26 mouse cellular contexts compared by ENCODE assay signal in genomic region chr5:67279407-67279806, GRCm38 (mm10). TPM values are rescaled to one million over a fixed set of nuclear protein-coding genes. Genes with fewer than 3 reads are reported as not detected.
A peak's percentile ranks its signal among the peaks of the same experiment; 100 is the strongest.
DNase-seq lines count a peak whose midpoint lies in the region; ATAC-seq lines count a peak whose summit lies in the region.
"Had no signal": no experiment of that assay in that cellular context is flagged by ENCODE, and none has a peak within 500 bp of the region (broad histone marks: within the 10 kb centered on the region; RNA-seq: fewer than 3 reads in every experiment).

No protein-coding gene starts in this region.

- no peaks in the 10 kb centered on the region for H3K9me3 ChIP-seq in intestine, embryonic 16.5 days (ENCODE audit: control insufficient read depth, low read length)
- H3K9me3 ChIP-seq in intestine, embryonic 15.5 days = no peaks in the 10 kb centered on the region
- H3K9me3 ChIP-seq in liver, embryonic 13.5 days (replicated peaks) = no peaks in the 10 kb centered on the region
- H3K9me3 ChIP-seq: embryonic facial prominence, embryonic 15.5 days; forebrain, embryonic 10.5 days; heart, embryonic 15.5 days; hindbrain, embryonic 13.5 days; limb, embryonic 13.5 days; megakaryocyte, embryonic 14.5 days; neural tube, embryonic 13.5 days had no signal

- H3K27ac ChIP-seq in intestine, embryonic 16.5 days (ENCODE audit: low read length) = no peak overlapping the region
- no peak overlapping the region for H3K27ac ChIP-seq in intestine, embryonic 15.5 days
- H3K27ac ChIP-seq in liver, embryonic 13.5 days = peak overlapping the region; percentile 94
- H3K27ac ChIP-seq: embryonic facial prominence, embryonic 15.5 days; forebrain, embryonic 10.5 days; heart, embryonic 15.5 days; hindbrain, embryonic 13.5 days; layer of hippocampus, adult 2 months; limb, embryonic 13.5 days; neural tube, embryonic 13.5 days had no signal

- H3K9ac ChIP-seq in intestine, embryonic 16.5 days (ENCODE audit: low read depth, low read length) = no peak overlapping the region
- H3K9ac ChIP-seq in intestine, embryonic 15.5 days = no peak overlapping the region
- H3K9ac ChIP-seq in liver, embryonic 13.5 days = no peak overlapping the region
- H3K9ac ChIP-seq: embryonic facial prominence, embryonic 15.5 days; heart, embryonic 15.5 days; hindbrain, embryonic 13.5 days; limb, embryonic 13.5 days; lung, embryonic 14.5 days; neural tube, embryonic 13.5 days had no signal

- H3K36me3 ChIP-seq in intestine, embryonic 16.5 days (ENCODE audit: control insufficient read depth, insufficient read depth, low read length) = peaks cover 11% of the 10 kb centered on the region; the same call in 1 of the 2 replicates
- peaks cover 10% of the 10 kb centered on the region; the same call in 1 of the 2 replicates for H3K36me3 ChIP-seq in intestine, embryonic 15.5 days
- H3K36me3 ChIP-seq in liver, embryonic 13.5 days = peaks cover 44% of the 10 kb centered on the region

- whole genome bisulfite sequencing in intestine, embryonic 16.5 days = 91% methylated on average over 9 of the region's 9 CpGs
- 94% methylated on average over 9 of the region's 9 CpGs for WGBS in intestine, embryonic 15.5 days
- 87% methylated on average over 9 of the region's 9 CpGs for WGBS in liver, embryonic 13.5 days (ENCODE audit: insufficient replicate concordance)

- no peak overlapping the region for H3K4me2 ChIP-seq in intestine, embryonic 16.5 days (ENCODE audit: low read depth, low read length)
- no peak overlapping the region for H3K4me2 ChIP-seq in intestine, embryonic 15.5 days (replicated peaks)
- H3K4me2 ChIP-seq in liver, embryonic 13.5 days = peak overlapping the region; percentile 56
- H3K4me2 ChIP-seq: embryonic facial prominence, embryonic 15.5 days; heart, embryonic 15.5 days; hindbrain, embryonic 13.5 days; limb, embryonic 13.5 days; lung, embryonic 14.5 days; neural tube, embryonic 13.5 days had no signal

- ATAC-seq in intestine, embryonic 16.5 days = peak; percentile 59; the same call in 1 of the 2 replicates
- no peak for ATAC-seq in intestine, embryonic 15.5 days
- peak; percentile 37 for ATAC-seq in liver, embryonic 13.5 days (ENCODE audit: low read depth)
- no peak for ATAC-seq in activated CD4-positive, CD25-positive, alpha-beta regulatory T cell, adult 4 months

- intact Hi-C loops in left cerebral cortex, postnatal 25 days (cut with DNase I) = no loop called here

- DNase-seq in R1 (ENCODE audit: low read depth, low spot score) = peak; percentile 28
- peak; percentile 20 for DNase-seq in liver, embryonic 13.5 days
- no peak for DNase-seq in left cerebral cortex, postnatal 25 days (ENCODE audit: low spot score in 2 of 2)
- no peak for DNase-seq in frontal cortex, postnatal 14 days (ENCODE audit: low spot score in 2 of 2)
- DNase-seq: adrenal gland, postnatal 36 days; cerebellum, adult 11 months; cerebellum, adult 9-11 months; gastrocnemius, postnatal 36 days; heart, postnatal 36 days; kidney, adult 9 months; kidney, postnatal 14 days; lung, embryonic 14.5 days; midbrain, embryonic 14.5 days; thymus, postnatal 25 days had no signal

- H3K4me1 ChIP-seq in intestine, embryonic 16.5 days (ENCODE audit: control insufficient read depth, insufficient read depth, low read length) = no peaks in the 10 kb centered on the region
- H3K4me1 ChIP-seq in intestine, embryonic 15.5 days (replicated peaks) = no peaks in the 10 kb centered on the region
- H3K4me1 ChIP-seq in liver, embryonic 13.5 days (replicated peaks) = peaks cover 48% of the 10 kb centered on the region
- H3K4me1 ChIP-seq: embryonic facial prominence, embryonic 15.5 days; forebrain, embryonic 10.5 days; heart, embryonic 15.5 days; hindbrain, embryonic 13.5 days; limb, embryonic 13.5 days; neural tube, embryonic 13.5 days had no signal

- H3K27me3 ChIP-seq in intestine, embryonic 16.5 days (replicated peaks; ENCODE audit: control insufficient read depth, insufficient read depth, low read length) = no peaks in the 10 kb centered on the region
- H3K27me3 ChIP-seq in intestine, embryonic 15.5 days (replicated peaks) = no peaks in the 10 kb centered on the region
- H3K27me3 ChIP-seq in liver, embryonic 13.5 days = no peaks in the 10 kb centered on the region
- H3K27me3 ChIP-seq: embryonic facial prominence, embryonic 15.5 days; heart, embryonic 15.5 days; hindbrain, embryonic 13.5 days; limb, embryonic 13.5 days; megakaryocyte, embryonic 14.5 days; neural tube, embryonic 13.5 days had no signal

- no peak overlapping the region for H3K4me3 ChIP-seq in intestine, embryonic 16.5 days (ENCODE audit: low read length)
- H3K4me3 ChIP-seq in intestine, embryonic 15.5 days (replicated peaks) = no peak overlapping the region
- 0 out of 2 replicates have a peak overlapping the region, but pooled peaks have one; percentile 21 for H3K4me3 ChIP-seq in liver, embryonic 13.5 days (replicated peaks)
- H3K4me3 ChIP-seq: embryonic facial prominence, embryonic 15.5 days; forebrain, embryonic 10.5 days; heart, embryonic 15.5 days; hindbrain, embryonic 13.5 days; layer of hippocampus, adult 2 months; limb, embryonic 13.5 days; megakaryocyte, embryonic 14.5 days; myocyte; neural tube, embryonic 13.5 days had no signal

RNA-seq across cellular contexts. Expression of gene Tmem33, which starts 19.0 kb away (rescaled TPM):
- polyA plus RNA-seq in intestine, embryonic 16.5 days (2015; fragmentation: Nextera tagmentation; extraction: Ambion mirVana) = 127 and 132 TPM in 2 replicates
- 115 and 116 TPM in 2 replicates for polyA plus RNA-seq in intestine, embryonic 15.5 days (2015; fragmentation: Nextera tagmentation; extraction: Ambion mirVana)
- 100 and 114 TPM in 2 replicates for polyA plus RNA-seq in liver, embryonic 13.5 days (2015; fragmentation: Nextera tagmentation; extraction: Ambion mirVana)
- 100 to 1,000 TPM in 1 of 2 experiments, 10 to 100 TPM in 1; 95.6 to 103 TPM for total RNA-seq in left cerebral cortex, postnatal 25 days (2021)
- 10 to 100 TPM; 70.8 to 77.2 TPM for polyA plus RNA-seq in activated CD4-positive, CD25-positive, alpha-beta regulatory T cell, adult 4 months (2017; shearing (Covaris generic))

RNA-seq across cellular contexts. Expression of gene Slc30a9, which starts 27.3 kb away (rescaled TPM):
- polyA plus RNA-seq in intestine, embryonic 16.5 days (2015; fragmentation: Nextera tagmentation; extraction: Ambion mirVana) = 71.0 and 75.6 TPM in 2 replicates
- polyA plus RNA-seq in intestine, embryonic 15.5 days (2015; fragmentation: Nextera tagmentation; extraction: Ambion mirVana) = 81.6 and 94.4 TPM in 2 replicates
- polyA plus RNA-seq in liver, embryonic 13.5 days (2015; fragmentation: Nextera tagmentation; extraction: Ambion mirVana) = 64.0 and 75.5 TPM in 2 replicates
- total RNA-seq in left cerebral cortex, postnatal 25 days (2021) = 100 to 1,000 TPM; 194 TPM
- 10 to 100 TPM in 1 of 2 experiments, 1 to 10 TPM in 1; 8.3 to 10.2 TPM for polyA plus RNA-seq in activated CD4-positive, CD25-positive, alpha-beta regulatory T cell, adult 4 months (2017; shearing (Covaris generic))

Comparison
In these comparisons a context has a peak if more than half of its experiments do, and no peak if none do; other contexts are left out.
1. ATAC-seq: peak in intestine, embryonic 16.5 days (single experiment) and liver, embryonic 13.5 days (single experiment); none in intestine, embryonic 15.5 days (single experiment) and activated CD4-positive, CD25-positive, alpha-beta regulatory T cell, adult 4 months (single experiment).
2. DNase-seq: peak in R1 (single experiment) and liver, embryonic 13.5 days (single experiment); none in left cerebral cortex, postnatal 25 days (0 of 2) and frontal cortex, postnatal 14 days (0 of 2).